Mouse (Mus musculus) small intestine, adult 2 months (tissue): ENCODE results near the gene Fam131c.

Source experiments
- CTCF ChIP-seq: fragments of 200-500 bp; IDR thresholded peaks from 2 replicates; pipeline ENCODE4 v1.5.1; 2012; ENCODE audit warnings: low read depth, mild to moderate bottlenecking, control low read depth, inconsistent platforms, low read length, moderate library complexity, mixed read lengths; ENCODE audit not compliant: insufficient replicate concordance, insufficient read length; ENCODE audit errors: extremely low read depth
- POLR2A ChIP-seq: fragments of 200-500 bp; IDR thresholded peaks from 2 replicates; pipeline ENCODE4 v1.6.1; 2012; ENCODE audit warnings: low read depth, mild to moderate bottlenecking, control low read depth, inconsistent platforms, low read length, moderate library complexity

- no peak for TF ChIP-seq CTCF
- TF ChIP-seq POLR2A: no peak
Measured at GRCm38 (mm10) chr4:141391293-141391692, 23.3 kb downstream of the Fam131c start.
